Mouse (Mus musculus): ENCODE results near the gene Zc3h12c.
"Not testable (repeated sequence)": the region's sequence is repeated elsewhere in the genome, so short reads cannot be mapped to it uniquely, and the experiment has no call there.

Zc3h12c gene

GRCm38 (mm10) chr9:52102060-52102844 lies 66.1 kb downstream of the Zc3h12c start:
- DNase-seq (ENCODE audit: low read depth, low spot score) = peak; percentile 79

GRCm38 (mm10) chr9:52100426-52100825 lies 67.9 kb downstream of the Zc3h12c start:
- DNase-seq (ENCODE audit: low read depth, low spot score) = no peak

GRCm38 (mm10) chr9:52098600-52098999 lies 69.8 kb downstream of the Zc3h12c start:
- peak; percentile 91 for DNase-seq (ENCODE audit: low read depth, low spot score)

GRCm38 (mm10) chr9:52097386-52097785 lies 71.0 kb downstream of the Zc3h12c start:
- no peak for DNase-seq (ENCODE audit: low read depth, low spot score)

- DNase-seq (ENCODE audit: low read depth, low spot score) = no peak
Measured at GRCm38 (mm10) chr9:52095666-52096065, 72.7 kb downstream of the Zc3h12c start.

GRCm38 (mm10) chr9:52094471-52094980 lies 73.8 kb downstream of the Zc3h12c start:
- no peak for DNase-seq (ENCODE audit: low read depth, low spot score)

- no peak for DNase-seq (ENCODE audit: low read depth, low spot score)
Measured at GRCm38 (mm10) chr9:52094016-52094415, 74.4 kb downstream of the Zc3h12c start.

GRCm38 (mm10) chr9:52093108-52093507 lies 75.3 kb downstream of the Zc3h12c start:
- DNase-seq (ENCODE audit: low read depth, low spot score) = no peak

- no peak for DNase-seq (ENCODE audit: low read depth, low spot score)
Measured at GRCm38 (mm10) chr9:52092311-52092710, 76.1 kb downstream of the Zc3h12c start.

GRCm38 (mm10) chr9:52091752-52092151 lies 76.6 kb downstream of the Zc3h12c start:
- no peak for DNase-seq (ENCODE audit: low read depth, low spot score)

- no peak for DNase-seq (ENCODE audit: low read depth, low spot score)
Measured at GRCm38 (mm10) chr9:52082414-52082813, 86.0 kb downstream of the Zc3h12c start.

- DNase-seq (ENCODE audit: low read depth, low spot score) = no peak
Measured at GRCm38 (mm10) chr9:52081979-52082378, 86.4 kb downstream of the Zc3h12c start.

GRCm38 (mm10) chr9:52077692-52078091 lies 90.7 kb downstream of the Zc3h12c start:
- no peak for DNase-seq (ENCODE audit: low read depth, low spot score)

- DNase-seq (ENCODE audit: low read depth, low spot score) = no peak
Measured at GRCm38 (mm10) chr9:52076089-52076488, 92.3 kb downstream of the Zc3h12c start.

GRCm38 (mm10) chr9:52072202-52072601 lies 96.2 kb downstream of the Zc3h12c start:
- peak; percentile 31 for DNase-seq (ENCODE audit: low read depth, low spot score)

GRCm38 (mm10) chr9:52071352-52071751 lies 97.0 kb downstream of the Zc3h12c start:
- not testable (repeated sequence) for DNase-seq (ENCODE audit: low read depth, low spot score)

GRCm38 (mm10) chr9:52070052-52070451 lies 98.3 kb downstream of the Zc3h12c start:
- no peak for DNase-seq (ENCODE audit: low read depth, low spot score)
